Mouse (Mus musculus) adrenal gland, adult 18-20 months (tissue): ENCODE data around the gene Scgb1b3. TPM values are rescaled to one million over a fixed set of nuclear protein-coding genes. Genes with fewer than 3 reads are reported as not detected.

ENCODE experiments used
- DNase-seq, 2 experiments: peaks; one replicate each; pipeline ENCODE4 v3.0.0; 2021 to 2022; ENCODE audit warnings: low spot score in 2 of 2
- long read RNA-seq, 2 experiments: library from polyadenylated mRNA; stranded (forward); transcript quantifications; one replicate each; pipeline ENCODE4 v2.0.0; 2021
- total RNA-seq, 2 experiments: library from RNA; stranded (reverse); gene quantifications; 1 replicate in 1 of 2; 2 replicates in 1 of 2; pipeline ENCODE4 v1.2.3; 2021

The Scgb1b3 gene
- not detected for total RNA-seq
- long read RNA-seq, experiment 1: 0 reads
- long read RNA-seq, experiment 2: 0 reads

- no peak for DNase-seq
Observed at GRCm38 (mm10) chr7:31375292-31375691, at the start of gene Scgb1b3. TSS of gene Scgb1b3 (plus strand) at chr7:31375592.

- DNase-seq: no peak
Observed at GRCm38 (mm10) chr7:31362022-31362560, 13.3 kb upstream of the Scgb1b3 start, which contains the start of gene Scgb2b3. TSS of gene Scgb2b3 (minus strand) at chr7:31362072.

Other genes with a start within 250 kb of the Scgb1b3 start
- gene Scn1b, start 248.6 kb upstream of the Scgb1b3 start, total RNA-seq: 10 to 100 TPM; 13.5 to 24.9 TPM
- gene Gramd1a, start 219.7 kb upstream of the Scgb1b3 start, total RNA-seq: 10 to 100 TPM; 41.9 to 51.7 TPM
- gene Scgb2b2, start 85.1 kb upstream of the Scgb1b3 start, total RNA-seq: not detected
- gene Scgb1b2, start 83.8 kb upstream of the Scgb1b3 start, total RNA-seq: not detected
- not detected for gene Scgb2b3, start 13.5 kb upstream of the Scgb1b3 start, total RNA-seq